Mouse (Mus musculus) embryo, embryonic 11.5 days (tissue): ENCODE results near the gene Amz2.

Source experiments
- DNase-seq: peaks from one replicate; pipeline ENCODE4 v3.0.0-alpha.2; 2012; ENCODE audit warnings: low read depth, low spot score

Amz2 gene

DNA sequence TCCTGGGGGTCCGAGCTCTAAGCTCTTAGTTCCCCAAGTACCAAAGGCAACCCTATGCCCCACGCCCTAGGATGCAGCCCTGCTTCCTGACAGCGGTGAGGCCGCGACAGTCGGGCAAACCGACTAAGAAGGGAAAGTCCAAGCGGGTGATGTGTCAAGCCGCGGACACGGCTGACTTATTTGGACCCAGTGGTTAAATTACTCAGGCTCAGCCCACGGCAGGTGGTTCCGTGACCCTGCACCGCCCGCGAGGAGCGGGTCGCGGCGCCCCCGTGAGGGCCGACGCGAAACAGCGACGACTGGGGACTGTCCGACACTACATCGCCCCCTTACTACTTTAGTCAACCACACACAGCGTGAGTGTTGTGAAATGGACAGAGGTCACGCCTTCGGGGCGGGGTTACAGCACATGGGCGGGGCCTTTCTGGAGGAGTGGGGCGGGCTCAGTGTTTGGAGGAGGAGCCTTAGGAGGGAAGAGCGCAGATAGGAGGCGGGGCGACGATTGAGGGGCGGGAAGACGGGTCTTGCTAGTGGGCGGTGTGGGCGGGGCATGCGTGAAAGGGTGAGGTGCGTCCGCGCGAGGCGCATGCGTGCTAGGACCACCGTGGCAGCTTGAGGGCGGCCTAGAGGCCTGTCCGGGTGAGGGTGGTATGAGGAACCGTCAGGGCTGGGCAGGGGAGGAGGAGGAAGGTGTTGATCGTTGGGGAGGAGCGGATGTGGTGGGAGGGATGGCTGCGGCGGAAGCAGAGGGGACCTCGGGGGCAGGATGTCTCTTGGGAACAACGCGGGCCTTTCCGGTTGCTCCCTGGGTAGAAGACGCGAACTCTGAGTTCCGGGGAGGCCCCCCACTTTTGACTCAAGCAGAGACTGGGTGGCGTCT, at the start of gene Amz2:
TSS of gene Amz2 (plus strand) at position 555 of the 880 bp plus-strand sequence.
- peak; percentile 100 for DNase-seq

DNA sequence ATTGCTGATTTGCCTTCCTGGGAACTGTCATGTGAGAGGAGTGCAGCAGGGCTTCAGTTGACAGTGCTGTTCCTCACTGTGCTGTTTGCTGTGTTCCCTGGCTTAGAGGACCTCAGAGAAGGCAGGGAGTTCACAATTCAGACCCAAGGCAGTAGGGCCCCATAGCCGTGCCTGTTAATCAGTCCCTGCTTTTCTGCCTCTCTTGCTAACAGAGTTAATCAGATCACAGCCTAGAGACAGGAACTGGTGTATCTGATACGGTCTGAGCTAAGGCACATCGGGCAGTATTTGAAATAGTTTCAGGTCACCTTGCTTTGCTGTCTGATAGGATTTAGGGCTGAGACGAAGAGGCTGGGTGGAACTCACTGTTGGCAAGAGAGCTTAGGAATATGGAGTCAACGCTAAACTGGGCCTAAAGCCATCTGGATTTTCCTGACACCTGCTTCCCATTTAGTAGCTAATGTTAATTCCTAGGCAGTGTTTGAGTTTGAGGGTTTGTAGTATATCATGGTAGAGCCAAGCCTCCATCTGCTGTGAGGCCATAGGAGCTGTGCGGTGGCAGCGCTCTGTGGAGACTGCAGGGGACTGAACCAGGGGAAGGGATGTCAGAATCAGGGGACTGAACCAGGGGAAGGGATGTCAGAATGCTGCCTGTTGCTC, 49.1 kb upstream of the Amz2 start:
- DNase-seq, result no peak

DNA sequence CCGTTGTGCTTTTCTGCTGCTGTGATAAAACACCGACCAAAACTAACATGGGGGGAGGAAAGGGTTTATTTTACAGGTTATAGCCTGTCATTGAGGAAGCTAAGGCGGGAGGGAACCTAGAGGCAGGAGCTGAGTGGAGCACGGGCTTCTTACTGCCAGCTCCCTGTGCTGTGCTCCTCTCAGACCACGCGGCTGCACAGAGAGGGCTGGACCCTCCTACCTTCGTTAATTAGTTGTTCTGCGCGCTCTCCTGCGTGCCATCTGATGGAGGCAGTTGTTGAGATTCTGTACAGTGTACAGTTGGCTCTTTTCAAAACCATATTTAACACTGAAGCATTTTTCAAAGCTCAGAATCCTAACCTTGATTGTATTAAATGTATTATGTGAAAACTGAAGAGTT, 48.3 kb upstream of the Amz2 start:
- DNase-seq, result no peak

DNA sequence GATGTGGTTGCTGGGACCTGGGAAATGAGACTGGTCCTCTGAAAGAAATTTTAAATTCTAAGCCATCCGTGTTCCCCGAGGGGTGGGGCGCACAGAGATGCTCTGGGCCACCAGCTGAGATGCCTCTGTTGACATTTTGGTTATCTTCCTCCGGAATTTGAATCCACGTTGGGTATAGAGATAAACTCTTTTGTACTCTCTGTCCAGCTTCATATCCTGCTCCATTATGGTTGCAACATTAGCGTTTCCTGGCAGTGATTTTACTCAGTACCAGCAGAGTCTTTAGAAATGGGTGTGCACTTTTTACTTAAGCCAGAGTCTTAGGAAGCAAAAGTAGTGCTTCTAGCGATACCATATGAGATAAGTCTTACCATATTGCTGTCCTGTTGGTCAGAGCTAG, 47.7 kb upstream of the Amz2 start:
- no peak for DNase-seq

DNA sequence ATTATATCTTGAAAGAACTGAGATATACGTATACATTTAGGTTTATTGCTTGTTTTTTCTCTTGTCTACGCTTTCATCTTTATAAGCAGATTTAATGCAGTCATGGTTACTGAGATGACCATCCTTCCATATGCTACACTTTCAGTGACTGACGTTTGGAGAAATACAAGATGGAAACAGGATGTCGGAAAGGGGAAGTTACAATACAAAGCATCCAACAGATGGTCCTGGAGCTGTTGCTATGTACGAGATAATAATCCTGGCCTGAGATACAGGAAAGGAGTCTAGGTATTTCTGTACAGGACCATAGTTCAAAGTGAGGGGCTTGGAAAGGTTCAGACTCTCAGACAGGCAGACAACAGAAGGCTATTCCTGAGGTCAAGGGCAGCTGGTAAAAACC, 45.1 kb upstream of the Amz2 start:
- no peak for DNase-seq

DNA sequence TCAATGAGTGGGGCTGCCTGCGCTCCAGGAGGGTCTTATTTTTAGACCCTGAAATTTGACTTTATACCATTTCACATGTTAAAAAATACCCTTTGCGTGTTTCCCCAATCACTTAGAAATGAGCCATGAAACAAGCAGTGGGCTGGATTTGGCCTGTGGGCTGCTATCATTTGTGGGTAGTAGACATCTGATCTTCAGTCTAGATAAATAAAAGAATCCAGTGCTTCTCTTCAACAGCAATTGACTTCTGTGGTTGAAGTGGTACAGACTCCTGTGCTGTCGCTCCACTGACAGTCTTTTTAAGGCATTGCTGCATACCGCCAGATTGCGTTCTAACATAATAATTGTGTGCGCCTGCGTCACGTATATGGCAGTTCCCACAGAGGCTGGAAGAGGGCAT, 40.5 kb upstream of the Amz2 start:
- no peak for DNase-seq

DNA sequence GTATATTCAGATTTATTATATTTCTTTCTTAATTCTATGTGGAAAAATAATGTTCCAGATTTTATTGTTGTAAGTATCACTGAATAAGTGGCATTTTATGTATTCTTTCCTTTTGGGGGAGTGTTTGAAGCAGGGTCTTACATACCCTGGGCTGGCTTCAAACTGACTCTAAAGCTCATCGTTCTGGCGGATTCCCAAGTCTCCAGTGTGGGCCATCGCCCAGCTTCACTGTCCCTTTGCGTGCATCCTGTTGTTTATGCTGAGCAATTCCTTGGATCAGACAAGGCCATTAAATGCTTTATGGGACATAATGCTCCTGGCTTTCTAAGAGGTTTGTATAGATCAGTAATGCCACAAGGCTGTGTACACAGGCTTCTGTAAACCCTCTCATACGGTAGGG, 36.7 kb upstream of the Amz2 start:
- no peak for DNase-seq

DNA sequence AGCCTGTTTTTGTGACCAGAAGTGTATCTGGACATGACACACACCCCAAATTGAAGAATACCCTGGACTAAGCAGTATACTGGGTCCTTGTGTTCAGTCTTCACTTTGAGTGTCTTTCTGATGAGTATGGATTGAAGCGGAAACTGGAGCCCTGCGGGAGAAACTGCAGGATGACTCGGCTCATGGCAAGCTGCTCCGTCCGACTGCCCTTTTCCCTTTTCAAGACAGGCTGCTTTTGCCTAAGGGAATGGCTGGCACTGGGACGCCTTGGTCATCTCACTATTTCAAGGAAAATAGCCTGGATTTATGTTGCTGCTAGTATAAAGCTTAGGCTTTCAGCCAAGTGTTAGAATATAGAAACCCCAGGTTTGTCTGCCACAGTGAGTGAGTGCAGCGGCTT, 34.5 kb upstream of the Amz2 start:
- no peak for DNase-seq

DNA sequence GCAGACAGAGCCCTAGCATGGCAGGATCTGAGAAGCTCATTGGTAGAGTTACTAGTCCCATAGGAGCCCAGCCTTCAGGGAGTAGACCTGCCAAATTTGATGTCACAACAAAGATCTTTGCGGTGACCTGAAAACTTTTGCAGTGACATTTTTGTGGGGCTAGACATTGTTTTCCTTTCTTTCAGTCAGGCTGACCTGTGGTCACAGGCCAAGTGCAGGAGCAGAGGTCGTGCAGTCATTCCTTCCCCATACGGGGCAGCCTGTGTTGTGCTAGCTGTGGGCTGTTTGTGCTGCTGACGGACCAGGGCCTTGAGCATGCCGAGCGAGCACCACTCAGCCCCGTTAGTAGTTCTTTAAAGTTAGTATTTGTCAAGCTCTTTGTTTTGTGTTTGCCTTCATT, 34.0 kb upstream of the Amz2 start:
- DNase-seq, result no peak

DNA sequence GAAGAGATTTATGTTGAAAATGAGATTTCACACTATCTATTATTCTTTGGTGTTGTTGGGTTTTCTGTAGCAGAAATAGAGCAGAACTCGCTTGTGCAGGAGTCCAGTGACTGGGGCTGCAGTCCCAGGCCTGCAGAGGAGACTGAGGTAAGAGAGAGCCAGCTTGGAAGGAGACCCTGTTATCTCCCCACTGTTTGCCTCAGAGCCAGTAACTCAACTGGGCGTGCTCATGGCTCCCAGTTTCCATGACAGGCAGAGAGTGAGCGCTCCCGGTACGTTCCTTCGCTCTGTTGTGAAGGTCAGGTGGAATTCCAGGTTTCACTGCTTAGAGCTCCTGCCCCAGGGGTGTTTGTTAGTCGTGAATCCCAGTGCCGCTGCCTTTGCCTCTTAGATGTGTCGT, 33.1 kb upstream of the Amz2 start:
- no peak for DNase-seq

DNA sequence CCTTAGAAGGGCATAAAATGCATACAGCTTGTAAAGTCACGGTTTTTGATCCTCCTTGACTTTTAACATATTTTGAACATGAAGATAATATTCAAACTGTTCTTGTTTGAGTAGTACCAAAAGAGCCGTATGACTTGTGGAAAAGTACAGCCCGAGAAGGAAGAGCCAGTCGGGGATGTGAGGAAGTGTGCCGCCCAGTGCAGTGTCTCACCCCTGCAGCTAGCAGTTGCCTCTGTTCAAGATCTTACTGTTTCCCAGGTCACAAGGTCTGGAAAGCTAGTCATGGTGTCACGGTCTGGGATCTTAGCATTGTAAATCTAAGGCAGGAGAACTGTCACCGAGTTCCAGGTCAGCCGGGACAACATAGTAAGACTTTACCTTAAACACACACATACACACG, 31.0 kb upstream of the Amz2 start:
- DNase-seq, result no peak

DNA sequence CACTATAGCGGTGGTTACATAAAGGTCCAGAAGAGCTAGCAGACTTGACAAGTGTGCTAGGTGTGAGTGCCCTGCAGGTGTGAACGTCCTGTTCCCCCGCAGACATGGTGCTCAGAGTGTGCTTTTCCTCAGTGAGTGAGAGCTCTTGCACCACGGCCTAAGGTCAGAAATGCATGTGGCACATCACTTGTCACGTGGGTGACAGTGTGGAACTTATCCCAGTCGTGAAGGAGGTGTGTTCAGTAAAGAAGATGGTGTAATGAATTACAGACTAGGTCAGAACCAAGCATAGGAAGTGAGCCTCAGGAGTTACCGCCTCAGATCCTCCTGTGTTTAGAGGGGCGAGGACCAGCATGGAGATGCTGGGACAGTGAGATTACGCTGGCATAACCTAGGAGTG, 30.5 kb upstream of the Amz2 start:
- DNase-seq, result no peak

DNA sequence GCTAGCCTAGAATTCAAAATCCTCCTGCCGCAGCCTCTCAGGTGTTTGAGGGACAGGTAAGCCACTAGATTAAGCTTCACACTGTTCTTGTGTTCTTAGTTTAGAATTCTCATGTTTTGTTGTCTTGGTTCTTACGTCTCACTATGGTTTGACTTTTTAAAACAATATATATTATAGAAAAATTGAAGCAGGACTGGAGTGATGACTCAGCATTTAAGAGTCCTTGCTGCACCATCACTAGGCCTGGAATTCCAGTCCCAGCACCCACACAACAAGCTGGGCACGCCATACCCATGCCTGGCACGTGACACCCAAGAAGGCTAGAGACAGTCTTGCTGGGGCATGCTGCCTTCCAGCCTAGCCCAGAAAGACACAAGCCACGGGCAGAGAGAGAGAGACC, 19.3 kb upstream of the Amz2 start:
- DNase-seq, result no peak

DNA sequence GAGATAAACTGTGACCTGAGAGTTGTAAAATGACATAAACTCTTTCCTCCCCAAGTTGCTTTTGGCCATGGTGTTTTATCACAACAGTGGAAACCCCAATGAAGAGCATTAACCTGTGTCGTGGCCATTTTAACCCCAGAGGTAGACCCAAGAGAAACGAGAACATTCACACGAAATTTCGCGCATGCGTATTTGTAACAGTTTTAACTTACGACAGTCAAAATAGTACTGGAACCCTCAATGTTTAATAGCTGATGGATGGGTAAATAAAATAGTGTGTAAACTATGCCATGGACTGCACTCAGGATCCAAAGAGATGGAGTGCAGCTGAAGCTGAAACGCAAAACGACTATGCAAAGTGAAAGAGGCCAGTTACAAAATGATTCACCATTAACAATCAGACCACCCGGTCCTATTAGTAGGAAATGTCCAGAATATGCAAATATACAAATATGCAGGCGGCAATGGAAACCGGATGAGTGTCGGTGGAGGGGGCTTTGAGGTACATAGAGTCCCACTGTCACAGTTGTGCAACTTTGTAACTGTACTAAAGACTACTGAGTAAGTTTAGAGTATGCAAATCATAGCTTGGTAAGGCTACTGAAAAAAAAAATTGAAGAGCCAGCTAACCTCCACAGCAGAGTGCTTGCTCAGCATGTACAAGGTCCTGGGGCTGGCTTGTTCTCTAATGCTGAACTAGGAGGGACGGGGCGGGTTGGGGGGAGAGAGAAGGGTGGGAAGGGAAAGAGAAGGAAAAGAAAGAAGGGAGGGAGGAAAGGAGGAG, 15.4 kb upstream of the Amz2 start:
- no peak for DNase-seq

DNA sequence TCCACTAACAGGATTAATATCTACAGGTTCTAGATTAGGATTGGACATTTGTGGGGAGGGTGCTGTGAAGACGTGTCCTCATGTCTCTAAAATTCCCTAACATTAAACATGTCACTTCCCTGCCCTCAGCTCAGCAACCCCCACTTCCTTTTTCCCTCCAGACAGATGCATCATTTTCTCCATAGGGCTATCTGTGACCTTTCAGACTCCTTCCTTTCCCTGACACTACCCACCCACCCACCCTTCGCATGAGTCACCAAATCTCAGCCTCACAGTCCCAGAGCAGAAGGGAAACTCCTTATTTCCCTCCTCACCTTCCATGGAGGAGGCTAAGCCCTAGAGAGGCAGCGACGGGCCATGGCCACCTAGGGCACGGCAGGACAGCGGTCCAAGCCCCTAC, 12.1 kb upstream of the Amz2 start, which contains the start of gene 9930022D16Rik:
TSS of gene 9930022D16Rik (plus strand) at position 301 of the 400 bp plus-strand sequence.
- no peak for DNase-seq

DNA sequence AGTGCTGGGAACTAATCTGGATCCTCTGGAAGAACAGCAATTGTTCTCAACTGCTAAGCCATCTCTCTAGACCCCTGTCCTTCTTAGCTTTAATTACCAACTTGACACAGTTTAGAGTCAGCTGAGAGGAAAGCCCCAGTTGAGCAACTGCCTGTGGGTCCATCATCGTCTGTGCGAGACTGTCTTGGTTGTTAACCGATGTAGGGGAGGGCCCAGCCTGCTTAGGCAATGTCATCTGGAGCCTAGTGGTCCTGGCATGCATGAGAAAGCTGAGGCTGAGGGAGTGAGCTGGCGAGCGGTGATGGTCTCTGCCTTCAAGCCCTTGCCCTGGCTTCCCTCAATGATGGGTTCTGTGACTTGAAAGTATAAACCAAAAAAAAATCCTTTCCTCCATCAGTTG, 10.9 kb upstream of the Amz2 start:
- DNase-seq, result no peak

DNA sequence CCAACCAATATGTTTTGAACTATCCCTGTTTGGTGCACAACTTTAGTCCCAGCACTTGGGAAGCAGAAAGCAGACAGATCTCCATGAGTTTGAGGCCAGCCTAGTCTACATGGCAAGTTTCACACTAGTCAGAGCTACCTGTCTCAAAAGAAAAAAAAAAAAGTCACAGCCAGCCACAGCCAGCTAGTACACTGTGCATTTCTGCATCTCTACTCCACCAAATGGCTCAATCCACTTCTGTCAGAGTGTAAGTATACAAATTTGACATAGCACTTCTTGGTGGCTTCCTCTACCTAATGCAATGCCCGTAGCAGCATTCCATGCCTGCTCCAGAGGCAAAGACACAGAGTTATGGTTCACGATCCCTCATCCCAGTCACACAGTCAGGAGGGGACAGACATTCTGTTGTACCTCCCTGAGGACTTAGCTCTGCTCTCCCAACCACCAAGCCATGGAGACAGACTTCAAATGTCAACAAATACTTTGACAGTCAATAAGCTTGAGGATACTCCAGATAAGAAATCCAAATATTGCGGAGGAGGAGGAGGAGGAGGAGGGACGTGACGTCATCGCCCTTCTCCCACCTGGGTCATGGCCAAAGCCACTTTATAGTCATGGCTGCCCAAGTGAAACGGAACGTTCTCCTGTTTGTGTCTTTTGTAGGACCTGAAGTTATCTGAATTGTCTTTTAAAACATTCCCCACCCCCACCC, 8.9 kb upstream of the Amz2 start:
- DNase-seq, result no peak

DNA sequence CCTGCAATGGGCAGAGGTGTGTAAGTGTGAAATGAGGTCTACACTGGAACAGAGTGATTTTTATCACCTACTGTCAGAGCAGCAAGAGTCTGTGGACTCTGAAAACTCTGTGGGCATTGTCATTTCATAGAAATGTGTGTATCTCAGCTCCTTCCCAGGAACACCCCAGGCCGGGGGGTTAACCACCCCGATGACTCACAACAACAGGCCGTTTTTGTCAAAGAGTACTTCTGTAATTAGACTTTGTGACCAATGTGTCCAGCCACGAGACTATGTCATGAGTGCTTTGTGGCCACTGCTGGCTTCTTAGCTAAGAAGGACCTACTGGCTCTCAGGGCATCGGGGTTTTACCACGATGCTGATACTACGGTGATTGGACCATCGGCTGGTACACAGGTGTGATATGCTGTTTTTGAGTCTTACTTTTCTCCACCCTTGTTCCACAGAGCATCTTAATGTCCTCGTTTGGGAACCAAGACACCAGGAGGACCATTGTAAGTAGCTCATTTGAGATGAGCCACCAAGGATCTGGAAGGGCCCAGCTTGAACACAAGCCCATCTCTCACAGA, 8.2 kb upstream of the Amz2 start:
- DNase-seq, result no peak

DNA sequence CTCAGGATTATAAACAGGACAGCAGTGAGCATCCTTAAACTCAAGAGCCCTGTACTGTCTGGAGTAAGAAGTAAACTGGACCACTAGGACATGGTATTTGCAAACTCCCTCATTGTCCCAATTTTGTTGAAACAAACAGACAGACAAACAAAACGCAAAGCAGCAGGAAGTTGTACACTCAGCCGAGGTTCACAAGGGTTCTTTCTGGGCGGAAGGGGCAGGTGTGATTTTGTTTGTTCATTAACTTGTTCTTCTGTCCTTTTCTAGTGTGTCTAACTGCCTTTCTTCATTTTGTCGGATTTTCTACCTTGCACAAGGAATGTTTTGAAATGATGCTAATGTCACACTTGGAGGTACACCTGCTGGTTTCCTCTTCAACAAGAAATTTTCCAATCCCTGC, 6.3 kb upstream of the Amz2 start:
- DNase-seq, result no peak

DNA sequence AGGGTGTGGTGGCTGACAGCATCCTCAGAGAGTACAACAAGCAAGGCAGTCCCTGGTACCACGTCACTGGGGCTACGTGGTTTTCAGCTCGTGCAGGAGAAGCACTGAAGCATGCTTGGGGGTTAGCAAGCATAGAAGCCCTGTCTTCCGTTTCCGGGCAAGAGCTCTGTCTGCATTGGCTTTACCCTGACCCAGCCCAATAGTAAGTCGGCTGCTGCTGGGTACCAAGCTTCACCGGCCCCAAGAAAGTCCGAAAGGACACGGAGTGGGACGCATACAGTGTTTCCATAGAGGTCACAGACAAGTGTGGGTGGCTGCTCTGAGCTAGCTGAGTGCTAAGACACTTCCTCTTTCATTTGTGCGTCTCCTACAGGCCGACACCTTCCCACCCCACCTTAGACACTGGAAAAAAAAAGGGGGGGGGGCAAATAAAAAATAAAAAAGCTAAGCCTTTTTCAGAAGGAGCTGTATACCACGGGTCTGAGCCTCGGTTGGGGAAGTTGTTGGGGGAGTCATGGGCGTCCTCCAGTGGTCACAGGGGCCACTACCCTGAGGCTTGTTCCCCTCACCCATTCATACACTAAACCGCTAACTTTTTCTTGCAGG, 5.7 kb upstream of the Amz2 start:
- no peak for DNase-seq

DNA sequence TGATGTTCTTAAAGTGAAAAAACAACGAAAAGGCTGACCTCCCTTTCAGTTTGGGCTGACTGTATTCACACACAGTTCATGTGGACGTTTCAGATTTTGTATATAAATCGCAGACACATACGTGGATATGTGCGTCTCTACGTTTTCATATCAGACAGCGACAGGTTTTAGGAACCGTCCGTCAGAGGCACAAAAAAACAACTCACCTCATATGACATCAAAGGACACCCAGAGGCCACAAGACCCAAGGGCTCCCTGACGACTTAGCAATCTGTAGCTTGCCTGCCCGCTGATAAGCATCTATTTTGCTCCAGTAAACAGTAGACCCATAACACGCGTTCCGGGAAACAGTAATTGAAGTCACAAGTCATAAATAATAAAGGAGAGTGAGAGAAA, 5.2 kb upstream of the Amz2 start:
- DNase-seq, result no peak
